Mouse (Mus musculus): ENCODE data around the gene Nudt15. TPM values are rescaled to one million over a fixed set of nuclear protein-coding genes. Genes with fewer than 3 reads are reported as not detected.

Nudt15 gene
- total RNA-seq, 2 experiments from 2014 or later: 5.0 to 5.9 TPM

DNA sequence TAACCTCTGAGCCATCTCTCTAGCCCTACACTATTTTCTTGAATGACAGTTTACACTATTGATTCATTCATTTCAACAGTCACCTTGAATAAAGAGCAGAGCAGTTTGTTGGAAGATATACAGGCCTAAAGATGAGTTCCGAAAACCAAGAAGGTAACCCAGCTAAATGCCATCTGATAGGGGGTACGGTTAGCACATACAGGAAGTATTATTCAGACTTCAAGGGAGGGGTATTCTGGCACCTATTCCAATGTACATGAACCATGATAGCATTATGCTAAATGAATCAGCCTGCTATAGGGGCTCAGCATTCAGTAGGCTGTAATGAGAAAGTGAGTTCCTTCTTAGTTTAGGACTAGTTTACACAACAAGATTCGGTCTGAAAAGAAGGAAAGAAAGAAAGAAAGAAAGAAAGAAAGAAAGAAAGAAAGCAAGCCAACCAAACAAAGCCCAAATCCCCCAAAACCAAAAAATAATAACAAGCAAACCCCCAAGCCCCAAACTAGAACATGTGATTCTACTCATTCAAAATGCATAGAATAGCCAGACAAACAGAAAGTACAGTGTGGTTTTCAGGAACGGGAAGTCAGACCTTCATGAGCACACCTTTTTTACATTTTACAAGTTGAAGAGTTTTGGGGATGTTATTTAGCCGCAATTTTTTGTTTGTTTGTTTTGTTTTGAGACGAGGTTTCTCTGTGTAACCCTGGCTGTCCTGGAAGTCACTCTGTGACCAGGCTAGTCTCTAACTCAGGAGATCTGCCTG, 39.2 kb downstream of the Nudt15 start:
- DNase-seq (ENCODE audit: low spot score in 2 of 2): no peak

GRCm38 (mm10) chr14:73507702-73508376, 40.2 kb downstream of the Nudt15 start:
- no peak for DNase-seq (ENCODE audit: low spot score in 2 of 2)

DNA sequence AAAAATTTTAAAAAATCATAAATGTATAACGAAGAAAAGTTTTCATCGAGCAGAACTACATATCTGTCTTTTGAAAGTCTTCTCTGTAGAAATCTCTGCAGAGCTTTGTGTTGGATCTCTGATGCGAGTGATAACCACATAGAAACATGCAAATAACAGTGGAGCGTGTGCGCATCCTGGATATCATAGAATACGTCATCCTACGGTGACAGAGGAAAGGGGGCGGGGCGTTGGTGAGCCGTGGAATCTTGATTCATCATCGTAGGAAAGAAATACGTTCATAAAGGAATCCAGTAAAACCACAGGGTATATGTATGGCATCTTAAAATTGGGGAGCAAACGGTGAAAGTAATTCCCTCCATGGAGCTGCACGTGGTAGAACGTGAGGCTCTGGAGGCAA, 40.8 kb downstream of the Nudt15 start:
- DNase-seq (ENCODE audit: low spot score in 2 of 2): no peak

DNA sequence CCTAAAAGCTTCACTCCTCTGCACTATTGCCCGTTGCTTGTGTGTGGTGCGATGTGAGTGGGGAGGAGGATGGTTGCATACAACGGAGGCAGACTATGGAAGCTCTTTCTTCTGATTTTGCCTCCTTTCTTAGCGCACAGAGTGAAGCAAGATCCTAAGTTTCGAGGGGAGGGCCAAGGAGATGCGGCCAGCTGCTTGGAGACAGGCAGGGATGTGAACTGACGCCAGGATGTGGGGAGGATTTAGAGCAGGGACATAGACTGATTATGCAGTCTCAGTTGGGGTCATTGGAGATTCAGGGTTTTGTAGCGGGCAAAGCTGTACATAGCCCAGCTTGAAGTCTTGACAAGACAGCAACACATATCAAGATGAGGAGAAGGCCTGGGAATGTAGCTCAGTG, 41.8 kb downstream of the Nudt15 start:
- no peak for DNase-seq (ENCODE audit: low spot score in 2 of 2)

DNA sequence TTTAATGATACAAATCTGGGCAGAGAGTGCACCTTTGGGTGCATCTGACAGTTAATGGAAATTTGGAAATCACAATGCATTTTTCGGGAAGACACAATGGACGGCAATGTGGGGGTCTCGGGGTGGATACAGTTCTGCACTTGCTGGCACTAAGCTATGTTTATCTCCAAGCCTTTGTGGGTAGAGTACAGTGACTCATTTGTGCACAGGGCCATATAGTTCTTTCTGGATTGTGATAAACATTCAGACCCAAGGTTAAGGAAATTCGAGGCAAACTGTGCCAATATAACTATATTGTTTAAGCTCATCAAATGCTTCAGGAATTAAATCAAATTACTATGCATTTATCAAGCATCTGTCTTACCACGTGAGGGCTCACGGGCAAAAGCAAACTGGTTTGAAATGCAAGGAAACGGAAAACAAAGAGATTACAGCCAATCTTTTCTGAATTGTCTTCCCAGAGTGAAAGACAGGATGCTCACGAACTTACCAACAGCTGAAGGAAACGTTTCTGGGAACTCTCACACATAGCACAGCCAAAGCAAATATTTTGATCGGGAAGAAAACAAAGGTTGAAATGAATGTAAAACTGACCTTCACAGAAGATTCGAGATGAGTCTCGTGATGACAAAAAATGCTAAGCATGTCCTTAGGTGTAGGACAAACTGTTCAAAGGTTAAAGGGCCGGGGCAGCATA, 44.7 kb downstream of the Nudt15 start:
- DNase-seq (ENCODE audit: low spot score in 2 of 2): no peak

DNA sequence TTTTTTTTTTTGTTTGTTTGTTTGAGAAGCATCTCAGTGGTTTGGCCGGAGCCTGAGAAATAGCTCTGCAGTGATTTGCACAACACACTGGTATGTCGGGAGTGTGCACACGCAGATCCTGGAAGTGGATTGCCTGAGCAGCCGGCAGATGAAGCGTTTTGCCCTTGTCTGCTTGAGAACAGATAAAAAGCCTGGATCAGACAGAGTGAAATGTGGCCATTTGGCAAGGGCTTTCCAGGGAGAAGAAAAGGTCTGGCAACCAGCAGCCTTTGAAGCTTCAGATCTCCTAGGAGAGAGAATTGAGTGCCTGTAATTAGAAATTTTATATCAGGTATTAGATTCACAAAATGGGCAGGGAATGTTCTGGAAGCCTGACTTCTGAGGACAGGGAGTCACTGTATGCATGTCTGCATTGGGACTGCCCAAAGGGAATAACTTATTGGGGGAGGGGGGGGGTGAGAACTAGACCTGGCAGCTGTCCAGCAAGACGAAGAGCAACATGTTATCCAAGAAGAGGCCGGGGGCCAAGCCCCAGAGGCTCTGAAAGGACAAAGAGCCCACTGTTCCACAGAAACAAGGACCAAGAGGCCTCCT, 45.4 kb downstream of the Nudt15 start:
- DNase-seq (ENCODE audit: low spot score in 2 of 2): no peak

- DNase-seq (ENCODE audit: low spot score in 2 of 2): no peak
Measured at GRCm38 (mm10) chr14:73501721-73502120, 46.3 kb downstream of the Nudt15 start.

GRCm38 (mm10) chr14:73501283-73501682, 46.8 kb downstream of the Nudt15 start:
- DNase-seq (ENCODE audit: low spot score in 2 of 2): no peak

DNA sequence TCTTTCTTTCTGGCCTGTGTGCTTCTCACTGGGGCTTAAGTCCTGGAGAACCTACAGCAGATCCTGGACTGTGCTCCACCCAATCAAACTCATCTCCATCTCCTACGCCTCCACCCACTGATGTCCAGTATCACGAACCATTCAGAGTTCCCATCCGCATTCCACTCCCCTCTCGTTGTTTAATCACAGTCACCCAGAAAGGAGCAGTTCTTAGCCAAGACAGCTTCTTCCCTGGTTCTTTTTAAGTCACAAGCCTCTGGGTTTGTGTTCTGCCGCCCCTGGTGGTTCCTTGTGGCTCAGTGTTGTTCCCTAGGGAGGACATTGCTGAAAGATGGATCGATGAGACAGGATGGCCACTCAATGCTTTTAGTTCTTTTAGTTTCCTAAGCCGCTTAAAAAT, 52.3 kb downstream of the Nudt15 start:
- DNase-seq (ENCODE audit: low spot score in 2 of 2): no peak

GRCm38 (mm10) chr14:73494122-73494521, 53.9 kb downstream of the Nudt15 start:
- DNase-seq (ENCODE audit: low spot score in 2 of 2): no peak

- DNase-seq (ENCODE audit: low spot score in 2 of 2): no peak
Measured at GRCm38 (mm10) chr14:73493356-73493755, 54.7 kb downstream of the Nudt15 start.

GRCm38 (mm10) chr14:73486641-73487040, 61.4 kb downstream of the Nudt15 start:
- no peak for DNase-seq (ENCODE audit: low spot score in 2 of 2)

GRCm38 (mm10) chr14:73484366-73485110, 63.5 kb downstream of the Nudt15 start:
- no peak for DNase-seq (ENCODE audit: low spot score in 2 of 2)

- no peak for DNase-seq (ENCODE audit: low spot score in 2 of 2)
Measured at GRCm38 (mm10) chr14:73483516-73484229, 64.4 kb downstream of the Nudt15 start.

- no peak for DNase-seq (ENCODE audit: low spot score in 2 of 2)
Measured at GRCm38 (mm10) chr14:73479771-73480170, 68.3 kb downstream of the Nudt15 start.

- no peak for DNase-seq (ENCODE audit: low spot score in 2 of 2)
Measured at GRCm38 (mm10) chr14:73478321-73478720, 69.7 kb downstream of the Nudt15 start.

GRCm38 (mm10) chr14:73477077-73477476, 71.0 kb downstream of the Nudt15 start:
- no peak for DNase-seq (ENCODE audit: low spot score in 2 of 2)

- DNase-seq (ENCODE audit: low spot score in 2 of 2): peak in 1 of 2 experiments; percentile 17
Measured at GRCm38 (mm10) chr14:73476361-73476934, 71.6 kb downstream of the Nudt15 start.

DNA sequence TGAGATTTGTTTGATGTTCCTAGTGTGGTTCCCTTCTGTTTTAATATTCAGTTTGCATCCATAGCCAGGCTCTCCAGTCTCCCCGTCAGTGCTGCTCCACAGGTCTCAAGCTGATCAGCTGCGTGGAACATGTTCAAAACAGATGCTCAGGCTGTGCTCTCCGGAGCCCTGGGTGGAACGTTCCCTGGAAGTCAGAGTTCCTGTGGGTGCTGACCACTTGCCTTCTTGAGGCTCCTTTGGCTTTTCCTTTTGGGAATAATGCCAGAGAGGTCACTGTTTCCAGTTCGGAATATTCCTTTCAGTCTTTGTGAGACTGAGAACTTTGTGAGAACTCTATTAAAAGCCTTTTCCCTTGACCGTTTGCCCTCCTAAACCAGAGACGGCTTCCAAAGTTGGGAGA, 72.5 kb downstream of the Nudt15 start:
- no peak for DNase-seq (ENCODE audit: low spot score in 2 of 2)

DNA sequence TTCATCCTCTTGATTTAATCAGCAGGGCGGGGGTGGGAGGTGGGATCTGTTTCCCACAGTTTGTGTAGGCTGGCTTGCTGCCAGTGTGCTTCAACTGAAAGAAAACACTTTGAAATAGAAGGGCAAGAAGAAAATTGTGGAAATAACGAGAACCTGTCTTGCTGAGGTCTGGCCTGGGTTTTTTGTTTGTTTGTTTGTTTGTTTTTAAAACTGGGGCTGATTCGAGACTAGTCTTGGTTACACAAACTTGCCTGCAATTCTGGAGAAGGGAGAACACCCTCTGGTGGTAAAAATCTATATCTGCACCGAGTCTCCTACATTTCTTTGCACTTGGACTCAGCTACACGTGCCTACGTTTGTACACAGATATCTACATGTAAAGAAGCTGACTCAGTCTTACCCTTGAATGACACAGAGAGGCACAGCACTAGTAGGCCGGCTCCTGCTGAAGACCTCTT, 73.4 kb downstream of the Nudt15 start:
- DNase-seq (ENCODE audit: low spot score in 2 of 2): peak; percentile 39 to 52
